Mouse (Mus musculus): Measurements from ENCODE around the gene Slc2a9.

DNA sequence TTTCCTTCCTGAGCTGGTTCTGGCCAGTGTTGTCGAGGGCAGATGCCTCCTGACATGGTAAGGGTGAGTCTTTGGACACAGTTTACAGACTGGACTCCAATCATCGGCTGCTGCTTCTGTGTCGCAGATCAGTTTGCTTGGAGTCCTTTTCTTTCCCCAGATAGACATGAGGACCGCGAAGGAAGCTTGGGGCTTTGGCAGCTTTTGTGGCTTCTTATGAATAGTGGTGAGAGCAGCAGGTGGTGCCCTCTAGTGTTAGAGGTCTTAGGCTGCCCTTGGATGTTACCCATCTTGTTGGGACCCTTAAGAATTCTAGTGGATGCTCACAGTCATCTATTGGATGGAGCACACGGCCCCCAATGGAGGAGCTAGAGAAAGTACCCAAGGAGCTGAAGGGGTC, 13.3 kb upstream of the Slc2a9 start:
- no peak for TF ChIP-seq CTCF (IDR thresholded peaks at IDR 0.05; ENCODE audit: borderline replicate concordance, insufficient read depth, low read length)
- no peak for TF ChIP-seq POLR2A (IDR thresholded peaks at IDR 0.05; ENCODE audit: low read depth, low read length)
